Mouse (Mus musculus) ES-E14 (cell line): Measurements from ENCODE around the gene Arsb. TPM values are rescaled to one million over a fixed set of nuclear protein-coding genes. Genes with fewer than 3 reads are reported as not detected.

Experiments used
- DNase-seq: peaks from one replicate; pipeline ENCODE4 v3.0.0-alpha.2; 2013; ENCODE audit warnings: low read depth, low spot score
- H3K27ac ChIP-seq: 2 replicates; pipeline ENCODE4 v1.5.1; 2012; ENCODE audit warnings: low read depth, mild to moderate bottlenecking, low read length, moderate library complexity, mixed read lengths; ENCODE audit not compliant: poor library complexity, insufficient read depth, severe bottlenecking
- H3K36me3 ChIP-seq: 2 replicates; pipeline ENCODE4 v1.6.1; 2012; ENCODE audit warnings: mild to moderate bottlenecking, low read length, moderate library complexity, mixed read lengths; ENCODE audit not compliant: control insufficient read depth, poor library complexity, insufficient read depth, severe bottlenecking
- H3K4me1 ChIP-seq, 2 experiments: fragments of 150-350 bp in 1 of 2; sonication (generic) in 1 of 2; 2 replicates each; pipeline ENCODE4 v1.6.1; 2012; ENCODE audit warnings: low read length in 2 of 2, mild to moderate bottlenecking in 1 of 2, mixed read lengths in 1 of 2; ENCODE audit not compliant: control insufficient read depth in 2 of 2, insufficient read depth in 2 of 2, poor library complexity in 1 of 2
- H3K4me3 ChIP-seq, 2 experiments: fragments of 150-350 bp in 1 of 2; sonication (generic) in 1 of 2; 2 replicates each; pipeline ENCODE4 v1.5.1; 2012; ENCODE audit warnings: low read length in 2 of 2, low read depth in 1 of 2, mild to moderate bottlenecking in 1 of 2, mixed read lengths in 1 of 2; ENCODE audit not compliant: insufficient read depth in 1 of 2, poor library complexity in 1 of 2, severe bottlenecking in 1 of 2
- H3K9ac ChIP-seq: 2 replicates; pipeline ENCODE4 v1.6.1; 2012; ENCODE audit warnings: low read depth, mild to moderate bottlenecking, low read length, mixed read lengths; ENCODE audit not compliant: poor library complexity, insufficient read depth, severe bottlenecking
- H3K9me3 ChIP-seq: fragments of 150-350 bp; sonication (generic); 2 replicates; pipeline ENCODE4 v1.6.1; 2012; ENCODE audit warnings: low read depth, mild to moderate bottlenecking, low read length; ENCODE audit not compliant: control insufficient read depth, insufficient read depth
- CHD2 ChIP-seq: IDR thresholded peaks from 2 replicates; pipeline ENCODE4 v1.6.1; 2014; ENCODE audit warnings: mild to moderate bottlenecking, low read depth, low read length, inconsistent platforms
- HCFC1 ChIP-seq: IDR thresholded peaks from 2 replicates; pipeline ENCODE4 v1.6.1; 2012; ENCODE audit warnings: low read length, inconsistent platforms, borderline replicate concordance; ENCODE audit not compliant: insufficient read depth
- MAFK ChIP-seq: IDR thresholded peaks from 2 replicates; pipeline ENCODE4 v1.6.1; 2014; ENCODE audit warnings: mild to moderate bottlenecking, low read depth, low read length, inconsistent platforms; ENCODE audit not compliant: insufficient read depth
- ZC3H11A ChIP-seq: IDR thresholded peaks from 2 replicates; pipeline ENCODE4 v1.6.1; 2012; ENCODE audit warnings: low read depth, mild to moderate bottlenecking, inconsistent platforms, low read length, borderline replicate concordance
- ZNF384 ChIP-seq: IDR thresholded peaks from 2 replicates; pipeline ENCODE4 v1.6.1; 2012; ENCODE audit warnings: low read depth, low read length, inconsistent platforms
- in situ Hi-C, 2 experiments: fragments of 600-800 bp; cut with MboI; formaldehyde crosslinking; loops; one replicate each; pipeline ENCODE4 v1.15.1; 2025; ENCODE audit warnings: low sequenced_read_pairs in 2 of 2, inconsistent platforms in 1 of 2; ENCODE audit not compliant: unreplicated experiment in 2 of 2
- total RNA-seq: library from RNA; depleted of rRNA; stranded (reverse); fragments of 300-350 nt; gene quantifications from 2 replicates; pipeline ENCODE4 v1.2.3, GENCODE M21; 2012

Arsb gene
- total RNA-seq, 1 experiment: 1.1 TPM

- no peak overlapping the region for H3K27ac ChIP-seq
- DNase-seq: no peak
- no peaks in the 10 kb centered on the region for H3K36me3 ChIP-seq
- no peak for TF ChIP-seq ZC3H11A
- TF ChIP-seq MAFK: no peak
- TF ChIP-seq CHD2: no peak
- no peak for TF ChIP-seq HCFC1
- no peak for TF ChIP-seq ZNF384
- no peaks in the 10 kb centered on the region for H3K4me1 ChIP-seq
- in situ Hi-C loops: no loop called here
- no peaks in the 10 kb centered on the region for H3K9me3 ChIP-seq
- no peak overlapping the region for H3K4me3 ChIP-seq
- H3K9ac ChIP-seq: no peak overlapping the region
These were observed 141.0 kb downstream of the Arsb start for GRCm38 (mm10) chr13:93912326-93912915.

GRCm38 (mm10) chr13:93914206-93914605 lies 142.8 kb downstream of the Arsb start:
- Histone ChIP-seq H3K4me3 (no peak overlapping the region), H3K27ac (no peak overlapping the region), H3K9me3 (no peaks in the 10 kb centered on the region), H3K36me3 (no peaks in the 10 kb centered on the region), H3K4me1 (peaks cover 0 to 2% of the 10 kb centered on the region in 2 experiments; a peak in 2 of 4 replicates), H3K9ac (no peak overlapping the region)
- TF ChIP-seq MAFK: no peak
- TF ChIP-seq ZNF384: no peak
- TF ChIP-seq ZC3H11A: no peak
- no peak for TF ChIP-seq CHD2
- no peak for TF ChIP-seq HCFC1
- DNase-seq: no peak
- in situ Hi-C loops: no loop called here

- peaks cover 0 to 2% of the 10 kb centered on the region in 2 experiments; a peak in 2 of 4 replicates for H3K4me1 ChIP-seq
- H3K4me3 ChIP-seq: no peak overlapping the region
- no peak overlapping the region for H3K27ac ChIP-seq
- TF ChIP-seq CHD2 (no peak), MAFK (no peak), ZC3H11A (no peak), ZNF384 (no peak), HCFC1 (no peak)
- no peaks in the 10 kb centered on the region for H3K36me3 ChIP-seq
- no peak for DNase-seq
- in situ Hi-C loops: no loop called here
- H3K9ac ChIP-seq: no peak overlapping the region
- no peaks in the 10 kb centered on the region for H3K9me3 ChIP-seq
These were observed 144.5 kb downstream of the Arsb start for GRCm38 (mm10) chr13:93915641-93916570.

GRCm38 (mm10) chr13:93919536-93919935 lies 148.1 kb downstream of the Arsb start:
- TF ChIP-seq CHD2 (no peak), ZC3H11A (no peak), MAFK (no peak), ZNF384 (no peak), HCFC1 (no peak)
- Histone ChIP-seq H3K9ac (no peak overlapping the region), H3K27ac (no peak overlapping the region), H3K4me3 (no peak overlapping the region), H3K9me3 (no peaks in the 10 kb centered on the region), H3K36me3 (no peaks in the 10 kb centered on the region), H3K4me1 (peaks cover 0 to 2% of the 10 kb centered on the region in 2 experiments; a peak in 2 of 4 replicates)
- no peak for DNase-seq
- in situ Hi-C loops: no loop called here
